Mouse (Mus musculus) hindbrain, embryonic 16.5 days (tissue): ENCODE results near the gene Mbd3l1. TPM values are rescaled to one million over a fixed set of nuclear protein-coding genes. Genes with fewer than 3 reads are reported as not detected.

Experiments used
- ATAC-seq: fragments of 200-750 bp; cut with Nextera tagmentation; 2 replicates; pipeline ENCODE4 v1.8.0; 2017; ENCODE audit warnings: moderate TSS enrichment, moderate library complexity
- H3K27ac ChIP-seq: fragments of 300-500 bp; sonication (generic); 2 replicates; pipeline ENCODE4 v1.5.1; 2014; ENCODE audit warnings: low read depth, mild to moderate bottlenecking, control low read depth, low read length, moderate library complexity
- H3K27me3 ChIP-seq: fragments of 300-500 bp; sonication (generic); replicated peaks from 2 replicates; pipeline ENCODE4 v1.6.1; 2014; ENCODE audit warnings: low read length; ENCODE audit not compliant: control insufficient read depth, insufficient read depth
- H3K36me3 ChIP-seq: fragments of 300-500 bp; sonication (generic); 2 replicates; pipeline ENCODE4 v1.6.1; 2014; ENCODE audit warnings: mild to moderate bottlenecking, low read length, moderate library complexity, mixed read lengths; ENCODE audit not compliant: control insufficient read depth, insufficient read depth
- H3K4me1 ChIP-seq: fragments of 300-500 bp; sonication (generic); 2 replicates; pipeline ENCODE4 v1.6.1; 2014; ENCODE audit warnings: low read depth, low read length; ENCODE audit not compliant: control insufficient read depth, insufficient read depth
- H3K4me2 ChIP-seq: fragments of 300-500 bp; sonication (generic); 2 replicates; pipeline ENCODE4 v1.6.1; 2014; ENCODE audit warnings: mild to moderate bottlenecking, low read length, control low read depth, moderate library complexity
- H3K4me3 ChIP-seq: fragments of 300-500 bp; sonication (generic); 2 replicates; pipeline ENCODE4 v1.5.1; 2014; ENCODE audit warnings: mild to moderate bottlenecking, low read length, control low read depth, moderate library complexity
- H3K9ac ChIP-seq: fragments of 300-500 bp; sonication (generic); 2 replicates; pipeline ENCODE4 v1.6.1; 2014; ENCODE audit warnings: low read depth, mild to moderate bottlenecking, control low read depth, low read length, moderate library complexity
- H3K9me3 ChIP-seq: fragments of 300-500 bp; sonication (generic); 2 replicates; pipeline ENCODE4 v1.6.1; 2014; ENCODE audit warnings: mild to moderate bottlenecking, low read length, moderate library complexity; ENCODE audit not compliant: control insufficient read depth
- WGBS: fragments of 180-500 bp; shearing (Covaris S2); extraction: QIAGEN DNeasy Blood & Tissue Kit; methylation state at CpG from one replicate; pipeline ENCODE4 v1.1.7; 2014; 5-methylcytosine and 5-hydroxymethylcytosine counted together
- polyA plus RNA-seq: library from polyadenylated mRNA; unstranded; fragments of >200 nt; fragmentation: Nextera tagmentation; extraction: Ambion mirVana; gene quantifications from 2 replicates; pipeline ENCODE4 v1.2.1, GENCODE M21; 2015

The Mbd3l1 gene
- not detected in 2 replicates for polyA plus RNA-seq

DNA sequence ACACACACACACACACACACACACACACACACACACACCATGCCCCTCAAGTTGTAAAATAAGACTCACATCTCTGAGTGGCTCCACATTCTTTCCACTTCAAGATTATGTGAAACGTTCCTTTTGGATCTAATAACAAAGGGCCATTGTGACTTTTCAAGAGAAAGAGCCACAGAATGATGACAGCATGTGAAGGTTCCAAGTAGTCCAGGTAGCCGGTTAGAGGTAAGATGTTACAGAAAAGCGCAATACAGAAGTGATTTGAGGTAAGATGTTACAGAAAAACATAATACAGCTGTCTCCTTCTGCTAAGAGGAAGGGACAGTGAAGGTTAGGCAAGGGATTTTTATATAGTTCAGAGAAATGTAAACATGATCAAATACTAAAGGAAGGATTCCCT lies at the start of gene Mbd3l1, which contains the start of gene Zfp558:
TSS of gene Mbd3l1 (plus strand) at position 192 of the 400 bp plus-strand sequence.
TSS of gene Zfp558 (minus strand) at position 101 of the 400 bp plus-strand sequence.
- no peak for ATAC-seq
- H3K27me3 ChIP-seq = no peaks in the 10 kb centered on the region
- no peak within 1 kb of the TSS for H3K27ac ChIP-seq
- no peak within 1 kb of the TSS for H3K9ac ChIP-seq
- H3K36me3 ChIP-seq = no peaks in the 10 kb centered on the region
- 78% methylated on average over 3 of the region's 3 CpGs for WGBS
- no peak within 1 kb of the TSS for H3K4me2 ChIP-seq
- no peak within 1 kb of the TSS for H3K4me3 ChIP-seq
- no peaks in the 10 kb centered on the region for H3K4me1 ChIP-seq
- no peaks in the 10 kb centered on the region for H3K9me3 ChIP-seq

DNA sequence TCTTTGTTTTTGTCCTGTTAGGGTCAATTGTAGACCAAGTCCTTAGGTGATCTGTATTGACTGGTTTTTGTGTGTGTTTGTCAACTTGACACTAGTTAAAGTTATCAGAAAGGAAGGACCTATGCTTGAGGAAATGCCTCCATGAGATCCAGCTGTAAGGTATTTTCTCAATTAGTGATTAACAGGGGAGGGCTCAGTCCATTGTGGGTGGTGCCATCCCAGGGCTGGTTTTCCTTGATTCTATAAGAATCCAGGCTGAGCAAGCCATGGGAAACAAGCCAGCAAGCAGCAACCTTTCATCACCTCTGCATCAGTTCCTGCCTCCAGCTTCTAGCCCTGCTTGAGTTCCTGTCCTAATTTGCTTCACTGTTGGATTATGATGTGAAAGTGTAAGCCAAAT lies 47.8 kb upstream of the Mbd3l1 start, which contains the start of gene Mbd3l2:
TSS of gene Mbd3l2 (plus strand) at position 301 of the 400 bp plus-strand sequence.
- no peak within 1 kb of the TSS for H3K4me3 ChIP-seq
- H3K36me3 ChIP-seq = no peaks in the 10 kb centered on the region
- no peaks in the 10 kb centered on the region for H3K27me3 ChIP-seq
- no peak within 1 kb of the TSS for H3K4me2 ChIP-seq
- no peaks in the 10 kb centered on the region for H3K4me1 ChIP-seq
- no peak for ATAC-seq
- H3K9me3 ChIP-seq = no peaks in the 10 kb centered on the region
- H3K9ac ChIP-seq = no peak within 1 kb of the TSS
- H3K27ac ChIP-seq = no peak within 1 kb of the TSS

DNA sequence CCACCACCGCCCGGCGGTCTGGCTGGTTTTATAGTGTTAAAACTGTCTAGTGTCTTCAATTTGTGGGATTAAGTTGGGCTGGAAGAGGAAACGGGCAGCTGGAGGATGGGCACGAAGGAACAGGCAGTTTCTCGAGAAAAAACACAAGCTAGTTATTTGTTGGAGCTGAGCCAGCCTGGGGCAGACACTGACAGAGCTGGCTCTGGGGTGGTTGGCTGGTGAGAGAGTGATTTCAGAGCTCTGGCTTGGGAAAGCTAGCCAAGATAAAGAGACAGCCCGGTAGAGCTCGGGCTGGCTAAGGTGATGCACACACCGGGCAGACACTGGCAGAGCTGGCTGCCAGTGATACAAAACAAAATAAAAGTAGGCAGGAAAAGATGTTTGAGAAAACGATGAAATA lies 46.5 kb upstream of the Mbd3l1 start:
- Histone ChIP-seq H3K4me2 (no peak overlapping the region), H3K4me1 (no peaks in the 10 kb centered on the region), H3K27ac (no peak overlapping the region), H3K4me3 (no peak overlapping the region), H3K27me3 (no peaks in the 10 kb centered on the region), H3K36me3 (no peaks in the 10 kb centered on the region), H3K9me3 (no peaks in the 10 kb centered on the region), H3K9ac (no peak overlapping the region)
- ATAC-seq = no peak
- WGBS = 75% methylated on average over 10 of the region's 10 CpGs

DNA sequence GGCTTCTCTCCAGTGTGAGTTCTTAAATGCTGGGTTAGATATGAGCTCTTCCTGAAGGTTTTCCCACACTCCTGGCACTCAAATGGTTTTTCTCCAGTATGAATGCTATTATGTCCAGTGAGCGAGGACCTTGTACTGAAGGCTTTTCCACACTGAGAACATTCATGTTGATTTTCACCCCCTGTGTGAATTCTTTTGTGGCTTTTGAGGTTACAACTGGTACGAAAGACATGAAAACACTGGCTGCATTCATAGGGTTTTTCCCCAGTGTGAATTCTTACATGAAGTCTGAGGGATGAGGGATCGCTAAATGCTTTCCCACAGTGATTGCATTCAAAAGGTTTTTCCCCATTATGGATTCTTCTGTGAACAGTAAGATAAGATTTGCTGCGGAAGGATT lies 21.6 kb upstream of the Mbd3l1 start:
- peaks cover 6% of the 10 kb centered on the region; the same call in 1 of the 2 replicates for H3K9me3 ChIP-seq
- WGBS = 81% methylated on average over 4 of the region's 4 CpGs
- no peak overlapping the region for H3K4me3 ChIP-seq
- no peak overlapping the region for H3K27ac ChIP-seq
- H3K9ac ChIP-seq = no peak overlapping the region
- H3K4me1 ChIP-seq = no peaks in the 10 kb centered on the region
- no peaks in the 10 kb centered on the region for H3K27me3 ChIP-seq
- H3K36me3 ChIP-seq = peaks cover 46% of the 10 kb centered on the region
- ATAC-seq = no peak
- H3K4me2 ChIP-seq = no peak overlapping the region

DNA sequence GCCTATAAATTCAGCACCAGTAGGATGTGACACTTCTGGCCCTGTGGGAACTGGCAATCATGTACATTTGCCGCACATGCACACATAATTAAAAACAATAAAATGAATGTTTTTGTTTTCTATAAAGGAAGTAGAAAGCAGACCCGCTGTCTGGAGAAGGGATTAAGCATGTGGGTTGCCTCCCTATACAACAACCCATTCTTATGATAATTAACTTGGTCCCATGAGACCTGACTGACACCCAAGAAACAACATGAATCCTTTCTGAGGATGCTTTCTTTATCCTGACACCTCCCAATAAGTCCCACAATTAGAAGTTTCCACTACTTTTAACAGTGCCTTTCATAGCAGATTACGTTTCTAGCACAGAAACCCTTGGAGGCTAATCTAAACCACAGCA lies 10.8 kb upstream of the Mbd3l1 start:
- no peak overlapping the region for H3K4me2 ChIP-seq
- no peak for ATAC-seq
- no peaks in the 10 kb centered on the region; the same call in 1 of the 2 replicates for H3K4me1 ChIP-seq
- no peaks in the 10 kb centered on the region for H3K27me3 ChIP-seq
- H3K27ac ChIP-seq = no peak overlapping the region
- H3K9me3 ChIP-seq = no peaks in the 10 kb centered on the region; the same call in 1 of the 2 replicates
- no peak overlapping the region for H3K9ac ChIP-seq
- H3K4me3 ChIP-seq = no peak overlapping the region
- WGBS = 41% methylated on average over 3 of the region's 3 CpGs
- peaks cover 32% of the 10 kb centered on the region for H3K36me3 ChIP-seq

DNA sequence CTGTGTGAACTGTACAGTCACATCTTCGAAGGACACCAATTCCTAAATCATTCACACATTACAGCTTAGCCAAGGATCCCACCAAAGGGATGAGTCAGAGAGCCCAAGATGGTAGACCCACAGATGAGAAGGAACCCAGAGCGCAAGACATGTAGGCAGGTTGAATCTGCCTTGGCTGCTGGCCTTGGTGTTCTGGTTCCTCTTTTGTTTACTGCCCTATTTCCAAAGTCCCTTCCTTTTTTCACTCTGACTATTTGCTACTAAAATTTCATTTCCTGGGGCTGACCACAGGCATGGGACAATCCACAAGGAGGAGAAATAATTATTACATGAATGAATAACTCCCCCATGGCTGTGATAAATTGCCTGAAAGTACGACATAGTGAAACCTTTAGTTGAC lies 10.2 kb upstream of the Mbd3l1 start:
- Histone ChIP-seq H3K27ac (no peak overlapping the region), H3K4me1 (no peaks in the 10 kb centered on the region; the same call in 1 of the 2 replicates), H3K9ac (no peak overlapping the region), H3K36me3 (peaks cover 32% of the 10 kb centered on the region), H3K9me3 (no peaks in the 10 kb centered on the region; the same call in 1 of the 2 replicates), H3K4me3 (no peak overlapping the region), H3K27me3 (no peaks in the 10 kb centered on the region), H3K4me2 (no peak overlapping the region)
- no peak for ATAC-seq
- 90% methylated on average over 3 of the region's 3 CpGs for WGBS

DNA sequence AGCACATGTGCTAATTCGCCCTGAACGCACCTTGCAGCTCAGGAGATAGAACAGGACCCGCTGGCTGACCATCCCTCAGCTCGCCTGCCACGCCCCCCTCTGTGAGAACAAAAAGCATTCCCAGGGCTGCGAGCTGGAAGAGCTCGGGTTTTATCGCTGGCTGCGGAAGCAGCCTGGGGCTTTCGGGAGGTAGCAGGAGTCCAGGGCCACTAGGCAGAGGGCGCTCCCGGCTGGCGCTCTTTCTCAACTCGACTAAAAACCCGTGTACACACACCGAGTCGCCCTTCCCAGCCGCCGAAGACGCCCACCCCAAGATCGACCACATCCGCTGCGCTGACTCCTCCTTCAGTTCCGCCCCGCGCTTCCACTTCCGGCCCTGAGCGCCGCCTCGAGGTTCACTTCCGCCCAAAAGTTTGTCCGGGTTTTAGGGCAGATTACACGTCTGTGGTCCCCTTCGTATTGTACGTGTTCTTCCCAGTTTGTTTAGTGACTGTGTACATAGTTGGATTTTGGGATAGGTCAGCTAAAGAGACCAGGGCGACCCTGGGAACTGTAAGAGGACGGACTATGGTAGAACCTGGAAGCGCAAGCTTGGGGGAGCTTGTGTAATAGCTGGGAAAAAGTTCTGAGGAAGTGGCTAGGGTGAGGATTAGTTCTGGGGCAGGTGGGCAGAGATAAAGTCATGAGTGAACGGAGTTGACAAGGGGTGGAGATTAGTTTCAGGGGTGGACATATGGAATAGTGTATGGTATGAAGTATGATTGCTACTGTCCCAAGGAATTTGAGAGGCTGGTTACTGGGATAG lies 4.6 kb upstream of the Mbd3l1 start:
- H3K9me3 ChIP-seq = no peaks in the 10 kb centered on the region
- H3K4me2 ChIP-seq = peak overlapping the region; percentile 81
- peak overlapping the region; percentile 83 for H3K27ac ChIP-seq
- peak; percentile 99 for ATAC-seq
- H3K27me3 ChIP-seq = no peaks in the 10 kb centered on the region
- peaks cover 3% of the 10 kb centered on the region; the same call in 1 of the 2 replicates for H3K36me3 ChIP-seq
- H3K4me1 ChIP-seq = no peaks in the 10 kb centered on the region; the same call in 1 of the 2 replicates
- H3K9ac ChIP-seq = peak overlapping the region; percentile 73
- H3K4me3 ChIP-seq = peak overlapping the region; percentile 59
- WGBS = 4% methylated on average over 39 of the region's 39 CpGs

DNA sequence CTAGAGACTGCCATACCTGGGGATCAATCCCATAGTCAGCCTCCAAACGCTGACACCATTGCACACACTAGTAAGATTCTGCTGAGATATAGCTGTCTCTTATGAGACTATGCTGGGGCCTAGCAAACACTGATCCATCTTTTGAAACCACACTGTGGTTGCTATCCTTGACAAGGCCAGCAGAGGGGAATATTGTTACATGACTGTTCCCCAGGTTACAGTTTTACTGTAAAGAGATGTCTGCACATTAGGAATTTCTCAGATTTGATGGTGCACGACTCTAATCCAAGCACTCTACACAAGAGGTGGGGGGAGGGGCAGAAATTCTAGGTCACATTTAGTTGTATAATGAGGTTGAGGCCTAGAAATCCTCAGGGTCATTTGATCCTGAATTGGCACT lies 29.9 kb downstream of the Mbd3l1 start:
- Histone ChIP-seq H3K9me3 (no peaks in the 10 kb centered on the region), H3K4me3 (no peak overlapping the region), H3K4me1 (no peaks in the 10 kb centered on the region), H3K27me3 (no peaks in the 10 kb centered on the region), H3K27ac (no peak overlapping the region), H3K4me2 (no peak overlapping the region), H3K9ac (no peak overlapping the region), H3K36me3 (no peaks in the 10 kb centered on the region)
- ATAC-seq = peak; percentile 87
- WGBS = 64% methylated on average over 2 of the region's 2 CpGs
